Mouse (Mus musculus): ENCODE data around the gene Dnmt3b.
A peak's percentile ranks its signal among the peaks of the same experiment; 100 is the strongest.
"Not testable (repeated sequence)": the region's sequence is repeated elsewhere in the genome, so short reads cannot be mapped to it uniquely, and the experiment has no call there.

Dnmt3b gene

DNA sequence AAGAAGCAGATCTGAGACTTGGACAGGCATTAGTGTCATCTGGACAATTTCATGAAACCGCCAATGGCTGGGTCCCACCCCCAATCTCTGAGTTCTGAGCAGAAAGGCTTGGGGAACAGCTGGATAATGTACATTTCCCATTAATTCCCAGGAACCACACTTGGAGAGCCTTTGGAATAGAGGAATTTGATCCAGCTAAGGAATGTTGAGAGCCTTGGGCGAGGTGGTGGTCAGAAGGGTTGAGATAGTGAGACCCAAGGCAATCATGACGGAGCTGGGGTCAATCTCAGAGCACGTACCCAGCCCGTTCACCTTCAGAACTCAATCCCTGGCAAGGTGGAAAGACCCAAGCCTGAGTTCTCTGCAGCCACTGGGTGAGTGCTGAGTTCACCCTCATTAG, 16.0 kb upstream of the Dnmt3b start:
- DNase-seq (ENCODE audit: low spot score): no peak

DNA sequence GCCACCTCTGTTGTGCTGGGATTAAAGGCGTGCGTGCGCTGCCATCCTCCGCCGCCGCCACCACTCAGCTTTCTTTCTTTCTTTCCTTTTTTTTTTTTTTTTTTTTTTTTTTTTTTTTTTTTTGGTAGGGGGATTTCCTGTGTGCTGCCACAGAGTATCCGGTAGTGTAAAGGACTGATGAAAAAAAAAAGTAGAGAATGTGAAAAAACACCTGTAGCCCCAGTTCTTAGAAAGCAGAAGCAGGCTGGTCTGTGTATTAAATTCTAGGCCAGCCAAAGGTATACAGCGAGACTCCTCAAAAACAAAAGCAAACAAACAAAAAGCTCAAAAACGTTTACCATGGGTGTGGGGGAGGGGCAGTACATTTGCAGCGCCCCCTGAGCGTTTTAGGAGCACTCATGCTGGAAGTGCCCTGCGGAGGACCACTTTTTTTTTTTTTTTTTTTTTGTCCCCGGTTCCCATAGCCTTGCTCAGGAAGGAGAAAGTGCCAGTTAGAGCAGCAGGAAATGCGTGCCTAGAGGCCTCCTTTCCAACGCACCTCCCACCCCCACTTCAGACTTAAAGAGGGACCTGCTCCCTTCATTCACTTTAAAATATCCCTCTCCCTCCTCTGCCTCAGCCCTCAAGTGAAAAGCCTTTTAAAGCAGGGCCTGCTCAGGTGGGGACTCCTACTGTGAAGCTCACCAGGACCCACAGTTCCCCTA, 10.1 kb upstream of the Dnmt3b start:
- DNase-seq (ENCODE audit: low spot score): no peak

DNA sequence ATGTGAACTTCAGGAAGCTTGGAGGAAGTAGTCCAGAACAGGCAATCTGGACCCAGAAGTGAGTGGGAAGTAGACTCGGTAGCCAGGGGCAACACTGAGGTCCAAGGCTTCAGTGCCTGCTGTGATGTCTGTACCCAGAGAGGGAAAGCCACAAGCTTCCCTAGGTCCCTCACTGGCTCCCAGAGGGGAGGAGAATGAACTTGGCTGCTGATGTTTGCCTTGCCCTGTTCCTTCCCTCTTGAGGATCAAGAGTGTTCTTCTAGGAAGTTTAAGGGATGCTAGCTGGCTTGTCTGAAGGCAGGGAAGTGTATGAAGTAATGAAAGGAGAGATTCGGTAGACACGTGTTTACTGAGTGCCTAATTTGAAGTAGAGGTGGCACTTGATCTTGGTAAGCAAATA, 6.8 kb upstream of the Dnmt3b start:
- DNase-seq (ENCODE audit: low spot score): no peak

DNA sequence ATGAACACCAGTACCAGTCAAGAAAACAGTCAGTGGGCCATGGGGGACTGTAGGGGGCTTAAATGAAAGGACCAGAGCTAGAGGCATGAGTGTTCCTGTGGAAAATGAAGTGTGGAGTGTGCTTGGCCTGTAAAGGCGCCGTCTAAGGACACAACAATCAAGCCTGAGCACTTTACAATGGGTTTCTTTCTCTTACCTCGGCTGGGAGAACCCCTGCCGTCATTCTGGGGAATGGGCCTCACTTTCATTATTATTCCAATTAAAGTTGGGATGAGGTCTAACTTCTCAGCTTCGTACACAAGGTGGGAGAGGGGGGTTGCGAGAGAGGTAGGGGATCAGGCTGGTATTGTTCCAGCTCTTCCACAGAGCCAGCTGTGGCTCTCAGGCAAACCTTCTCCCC, 6.3 kb upstream of the Dnmt3b start:
- DNase-seq (ENCODE audit: low spot score): no peak

DNA sequence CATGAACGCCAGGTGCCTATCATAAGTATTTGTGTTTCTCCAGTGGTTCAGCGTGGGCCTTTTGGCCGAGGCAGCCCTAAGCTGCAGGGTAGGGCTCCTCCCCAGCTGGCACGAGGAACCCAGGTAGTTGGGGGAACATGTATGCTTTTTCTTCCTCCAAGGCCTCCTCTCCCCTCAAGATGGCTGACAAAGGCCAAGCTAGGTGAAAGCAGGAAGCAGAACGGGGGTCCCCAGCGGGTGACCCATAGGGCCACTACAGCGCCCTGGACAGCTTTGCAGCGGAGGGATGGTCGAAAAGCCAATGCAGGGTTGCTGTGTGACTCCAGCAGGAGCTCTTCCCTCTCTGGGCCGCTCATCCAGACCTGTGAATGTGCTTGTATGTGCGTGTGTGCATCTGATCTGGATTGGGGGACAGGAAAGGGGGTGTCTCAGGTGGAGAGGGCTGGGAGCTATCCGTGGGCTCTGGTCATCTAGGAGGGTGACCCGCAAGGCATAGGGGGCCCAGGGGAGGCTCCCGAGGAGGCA, 415 bp upstream of the Dnmt3b start:
- DNase-seq (ENCODE audit: low spot score): no peak

DNA sequence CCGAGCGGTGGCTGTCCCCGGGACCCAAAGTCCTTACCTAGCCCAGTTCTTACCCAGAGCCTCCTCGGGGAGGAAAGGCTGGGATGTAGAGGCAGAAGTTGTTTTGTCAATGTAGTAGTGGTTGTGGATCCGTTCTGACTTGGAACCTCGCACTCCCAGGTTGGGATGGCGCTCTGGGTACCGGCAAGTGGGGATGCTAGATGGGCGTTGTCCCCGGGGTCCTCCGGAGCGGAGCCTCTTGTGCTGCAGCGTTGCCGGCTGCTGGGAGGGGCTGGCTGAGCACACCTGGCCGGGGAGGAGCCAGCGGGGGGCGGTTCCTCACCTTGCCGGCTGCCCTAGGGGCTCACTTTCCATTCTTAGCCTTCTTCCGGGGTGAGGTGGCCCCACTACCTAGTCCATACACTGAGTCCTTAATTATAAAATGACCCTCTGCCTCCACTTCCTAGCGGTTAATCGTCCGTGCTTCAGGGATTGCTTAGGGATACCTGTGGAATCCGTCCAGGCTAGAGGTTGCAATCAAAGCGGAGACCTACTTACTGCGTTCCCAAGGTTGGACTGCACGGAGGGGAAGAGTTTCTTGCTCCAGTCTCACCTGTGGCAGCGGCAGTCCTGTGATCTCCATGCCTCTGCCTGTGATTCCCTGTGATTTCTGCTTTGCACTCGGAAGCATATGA, 901 bp downstream of the Dnmt3b start:
- no peak for DNase-seq (ENCODE audit: low spot score)

DNA sequence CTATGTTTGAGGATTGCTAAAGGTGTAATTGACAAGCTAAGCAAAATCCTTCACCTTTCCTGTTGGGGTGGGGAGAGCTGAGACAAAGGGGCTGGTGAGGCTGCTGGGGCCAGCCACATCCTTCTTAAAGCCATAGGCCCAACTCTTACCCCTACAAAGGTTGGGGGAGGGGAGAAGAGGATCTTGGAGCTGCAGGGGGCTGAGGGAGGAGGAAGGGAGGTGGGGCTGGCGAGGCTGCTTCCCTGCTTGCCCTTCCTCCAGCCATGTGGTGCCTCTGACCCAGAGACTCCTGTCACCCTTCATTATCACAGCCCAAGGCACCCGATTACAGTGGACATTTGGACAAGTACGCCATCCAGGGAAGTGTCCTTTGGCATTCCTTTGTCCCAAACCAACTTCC, 2.4 kb downstream of the Dnmt3b start:
- no peak for DNase-seq (ENCODE audit: low spot score)

DNA sequence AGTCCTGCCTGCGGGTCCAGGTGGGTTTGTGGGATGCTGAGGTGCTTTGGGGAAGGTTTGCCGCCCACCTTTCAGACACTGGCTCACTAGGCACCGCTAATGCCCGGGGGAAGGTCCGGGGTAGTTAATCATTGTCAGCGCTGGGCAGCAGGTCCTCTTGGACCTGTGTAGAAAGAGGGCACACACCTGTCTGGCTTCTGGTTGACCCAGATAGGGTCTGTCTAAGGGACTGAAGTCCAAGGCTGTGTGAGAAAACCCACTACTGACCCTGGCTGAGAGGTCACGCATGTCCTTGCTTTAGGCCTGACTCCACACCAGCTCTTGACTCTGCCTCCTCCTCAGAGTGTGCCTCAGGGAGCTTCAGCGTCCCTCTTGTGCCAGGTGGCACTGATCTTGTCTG, 8.4 kb downstream of the Dnmt3b start:
- not testable (repeated sequence) for DNase-seq (ENCODE audit: low spot score)

DNA sequence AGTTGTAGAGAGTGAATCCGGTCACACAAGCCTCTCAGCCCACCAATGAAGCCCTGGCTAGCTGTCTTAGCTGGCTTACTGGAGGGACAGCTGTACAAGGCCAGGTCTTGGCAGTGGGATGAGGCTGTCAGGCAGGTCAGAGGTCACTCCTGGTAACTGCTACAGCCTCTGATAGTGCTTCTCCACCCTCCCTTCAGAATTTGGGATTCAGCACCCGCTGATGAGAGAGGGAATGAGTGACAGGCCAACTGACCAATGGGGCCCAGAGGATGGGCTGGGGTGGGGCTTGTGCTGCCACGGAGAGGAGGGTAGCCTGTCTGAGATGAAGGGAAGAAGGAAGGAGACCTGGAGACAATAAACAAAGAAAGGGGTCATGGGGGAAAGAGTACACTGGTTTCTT, 11.4 kb downstream of the Dnmt3b start:
- no peak for DNase-seq (ENCODE audit: low spot score)

DNA sequence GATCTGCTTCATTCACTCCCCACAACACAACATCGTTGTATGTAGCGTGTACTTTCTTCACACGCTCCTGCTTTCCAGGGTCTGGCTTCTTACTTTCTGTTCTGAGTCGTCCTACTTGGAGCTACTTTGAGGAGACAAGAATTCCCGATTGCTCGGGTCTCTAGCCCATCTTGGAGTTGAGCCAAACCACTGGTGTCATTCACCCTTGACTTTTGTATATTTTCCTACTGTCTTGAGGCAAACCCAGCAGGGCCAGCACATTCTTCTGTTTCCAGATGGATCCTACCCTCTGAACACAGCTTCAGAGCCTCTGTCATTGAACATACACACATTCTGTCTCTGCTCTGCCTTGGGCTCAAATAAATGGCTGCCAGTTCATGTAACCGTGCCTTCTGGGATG, 16.2 kb downstream of the Dnmt3b start:
- no peak for DNase-seq (ENCODE audit: low spot score)

DNA sequence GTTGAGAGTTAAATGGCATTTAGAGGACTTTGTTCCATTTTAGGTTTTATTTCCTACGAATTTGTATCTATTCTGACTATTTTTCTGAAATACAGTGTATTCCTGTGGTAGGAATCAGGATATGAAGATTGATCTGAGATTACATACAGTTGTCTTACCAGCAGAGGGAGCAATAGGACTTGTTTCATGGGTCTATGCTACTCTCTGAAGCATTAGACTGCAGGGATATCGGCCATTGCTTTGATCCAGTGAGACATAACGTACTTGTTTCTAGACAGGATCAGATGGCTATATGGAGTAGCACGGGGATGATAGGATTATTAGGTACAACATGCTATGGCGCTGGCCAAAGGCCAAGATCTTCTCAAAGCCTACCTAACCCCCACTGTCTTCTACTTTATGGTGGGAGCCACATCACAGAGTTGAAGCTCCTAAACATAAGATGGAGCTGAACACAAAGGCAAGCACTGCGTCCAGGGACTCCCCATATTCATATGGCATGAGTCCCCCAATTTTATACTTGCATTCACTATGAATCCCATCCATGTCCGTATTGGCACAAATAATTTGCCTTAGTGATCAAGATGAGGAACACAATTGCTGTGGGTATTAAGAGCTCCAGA, 19.6 kb downstream of the Dnmt3b start:
- peak; percentile 72 for DNase-seq (ENCODE audit: low spot score)

DNA sequence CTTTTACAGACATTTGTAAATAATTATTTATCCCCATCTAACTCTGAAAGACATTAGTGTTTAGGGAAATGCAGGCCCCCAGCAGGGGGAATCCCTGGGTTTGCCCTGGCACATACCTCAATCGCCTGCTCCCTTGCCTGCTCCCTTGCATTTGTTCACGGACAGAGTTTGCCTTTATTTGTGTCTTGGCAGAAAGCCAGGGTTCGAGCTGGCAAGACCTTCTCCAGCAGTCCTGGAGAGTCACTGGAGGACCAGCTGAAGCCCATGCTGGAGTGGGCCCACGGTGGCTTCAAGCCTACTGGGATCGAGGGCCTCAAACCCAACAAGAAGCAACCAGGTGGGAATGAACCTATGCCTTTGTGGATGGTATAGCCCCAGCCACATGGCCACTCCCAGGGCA, 20.9 kb downstream of the Dnmt3b start:
- DNase-seq (ENCODE audit: low spot score): peak; percentile 15

DNA sequence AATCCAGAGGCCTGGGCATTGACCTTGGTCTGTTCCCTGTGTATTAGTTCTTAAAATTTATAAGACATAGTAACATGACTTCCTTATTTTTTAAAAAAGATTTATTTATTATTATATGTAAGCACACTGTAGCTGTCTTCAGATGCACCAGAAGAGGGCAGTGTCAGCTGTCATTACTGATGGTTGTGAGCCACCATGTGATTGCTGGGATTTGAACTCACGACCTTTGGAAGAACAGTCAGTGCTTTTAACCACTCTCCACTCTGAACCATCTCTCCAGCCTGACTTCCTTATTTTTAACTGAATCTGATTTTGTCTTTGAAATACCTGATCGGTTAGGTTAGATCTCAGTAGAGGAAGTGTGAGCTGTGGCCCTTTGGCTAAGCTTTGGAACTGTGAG, 23.4 kb downstream of the Dnmt3b start:
- no peak for DNase-seq (ENCODE audit: low spot score)

DNA sequence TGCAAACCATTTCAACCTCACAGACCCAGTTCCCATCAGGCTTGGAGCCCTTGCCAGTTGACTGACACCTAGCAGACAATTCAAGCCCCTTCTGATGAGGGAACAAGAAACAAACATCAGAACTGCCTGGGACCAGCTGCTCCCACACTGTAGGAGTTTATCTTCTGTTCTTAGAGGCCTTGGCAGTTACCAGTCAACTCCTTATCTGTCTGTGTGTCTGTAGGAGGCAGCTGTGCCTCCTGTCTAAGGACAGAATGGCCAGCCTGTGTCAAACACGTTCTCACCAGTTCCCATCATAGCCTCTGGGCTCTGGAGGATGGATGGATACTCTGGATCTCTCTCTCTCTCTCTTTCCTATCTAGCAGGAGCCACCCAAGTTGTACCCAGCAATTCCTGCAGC, 26.1 kb downstream of the Dnmt3b start:
- not testable (repeated sequence) for DNase-seq (ENCODE audit: low spot score)

DNA sequence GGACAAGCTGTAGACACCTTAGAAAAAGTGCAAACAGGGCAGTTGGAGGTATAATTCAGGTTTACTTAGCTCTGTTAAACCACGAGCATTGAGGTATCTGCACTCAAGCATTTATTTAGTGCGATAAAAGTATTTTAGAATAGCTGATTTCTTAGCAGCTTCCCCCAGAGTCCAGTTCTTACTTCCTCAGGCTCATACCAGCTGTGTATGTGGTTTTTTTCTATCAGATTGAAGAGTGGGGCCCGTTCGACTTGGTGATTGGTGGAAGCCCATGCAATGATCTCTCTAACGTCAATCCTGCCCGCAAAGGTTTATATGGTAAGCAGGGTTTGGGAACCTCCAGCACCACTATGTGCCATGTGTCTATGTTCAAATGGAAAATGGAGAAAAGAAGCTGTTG, 27.7 kb downstream of the Dnmt3b start:
- no peak for DNase-seq (ENCODE audit: low spot score)

DNA sequence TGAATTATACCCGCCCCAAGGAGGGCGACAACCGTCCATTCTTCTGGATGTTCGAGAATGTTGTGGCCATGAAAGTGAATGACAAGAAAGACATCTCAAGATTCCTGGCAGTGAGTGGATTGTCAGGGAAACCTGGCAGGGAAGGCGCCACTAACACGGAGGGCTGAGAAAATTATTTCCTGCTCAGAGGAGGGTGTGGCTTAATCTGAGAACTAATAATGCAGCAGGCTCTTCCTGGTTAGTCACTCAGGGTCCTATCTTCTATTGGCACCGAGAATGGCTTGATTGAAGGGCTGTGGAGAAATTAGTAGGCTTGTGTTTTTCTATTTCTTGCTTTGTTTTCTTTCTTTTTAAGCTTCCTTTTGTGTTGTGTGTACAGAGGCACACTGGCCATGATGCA, 28.3 kb downstream of the Dnmt3b start:
- DNase-seq (ENCODE audit: low spot score): no peak

DNA sequence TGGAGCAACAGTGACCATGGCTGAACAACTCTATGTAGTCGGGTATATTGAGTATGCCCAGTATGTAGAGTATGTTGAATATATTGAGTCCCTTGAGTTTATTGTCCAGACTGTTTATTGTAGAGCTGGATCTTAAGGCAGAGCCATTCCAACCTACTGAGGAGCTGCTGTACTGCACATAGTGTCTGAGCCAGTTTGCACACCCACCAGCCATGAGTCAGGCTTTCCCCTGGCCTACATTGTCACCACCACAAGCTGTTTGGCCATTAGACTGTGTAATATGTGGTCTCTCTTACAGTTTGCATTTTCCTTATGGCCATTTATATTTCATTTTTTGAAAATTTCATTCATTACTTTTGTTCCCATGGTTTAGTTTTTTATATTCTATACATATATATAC, 30.7 kb downstream of the Dnmt3b start:
- DNase-seq (ENCODE audit: low spot score): no peak

DNA sequence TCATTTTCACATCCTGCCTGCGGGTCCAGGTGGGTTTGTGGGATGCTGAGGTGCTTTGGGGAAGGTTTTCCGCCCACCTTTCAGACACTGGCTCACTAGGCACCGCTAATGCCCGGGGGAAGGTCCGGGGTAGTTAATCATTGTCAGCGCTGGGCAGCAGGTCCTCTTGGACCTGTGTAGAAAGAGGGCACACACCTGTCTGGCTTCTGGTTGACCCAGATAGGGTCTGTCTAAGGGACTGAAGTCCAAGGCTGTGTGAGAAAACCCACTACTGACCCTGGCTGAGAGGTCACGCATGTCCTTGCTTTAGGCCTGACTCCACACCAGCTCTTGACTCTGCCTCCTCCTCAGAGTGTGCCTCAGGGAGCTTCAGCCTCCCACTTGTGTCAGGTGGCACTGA, 44.2 kb downstream of the Dnmt3b start:
- not testable (repeated sequence) for DNase-seq (ENCODE audit: low spot score)

DNA sequence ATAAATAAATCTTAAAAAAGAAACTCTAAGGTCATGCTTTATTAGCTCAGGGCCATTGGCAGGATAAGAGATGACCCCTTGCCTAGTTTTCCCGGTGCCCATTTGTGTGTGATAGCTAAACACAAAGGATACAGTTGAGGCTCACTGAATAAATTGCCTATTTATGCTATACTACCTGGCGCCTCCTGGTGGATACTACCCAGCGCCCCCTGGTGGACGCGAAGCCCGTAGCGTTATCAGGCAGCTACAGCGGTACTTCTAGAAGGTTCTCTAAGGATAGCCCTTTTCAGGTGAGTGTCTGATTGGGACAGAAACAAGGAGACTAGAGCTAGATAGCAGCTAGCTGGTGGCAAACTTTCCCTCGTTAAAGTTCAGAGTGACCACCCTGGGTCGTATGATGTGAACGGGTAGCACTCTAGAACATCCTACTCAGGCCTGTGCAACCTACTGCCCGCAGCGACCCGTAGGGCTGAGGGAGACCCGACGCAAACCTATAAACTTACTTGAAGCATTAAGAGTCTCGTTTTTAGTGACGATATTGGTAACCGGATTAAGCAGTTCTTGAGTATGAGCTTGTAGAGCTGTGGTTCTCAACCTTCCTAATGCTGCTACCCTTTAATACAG, 45.3 kb downstream of the Dnmt3b start:
- DNase-seq (ENCODE audit: low spot score): no peak

DNA sequence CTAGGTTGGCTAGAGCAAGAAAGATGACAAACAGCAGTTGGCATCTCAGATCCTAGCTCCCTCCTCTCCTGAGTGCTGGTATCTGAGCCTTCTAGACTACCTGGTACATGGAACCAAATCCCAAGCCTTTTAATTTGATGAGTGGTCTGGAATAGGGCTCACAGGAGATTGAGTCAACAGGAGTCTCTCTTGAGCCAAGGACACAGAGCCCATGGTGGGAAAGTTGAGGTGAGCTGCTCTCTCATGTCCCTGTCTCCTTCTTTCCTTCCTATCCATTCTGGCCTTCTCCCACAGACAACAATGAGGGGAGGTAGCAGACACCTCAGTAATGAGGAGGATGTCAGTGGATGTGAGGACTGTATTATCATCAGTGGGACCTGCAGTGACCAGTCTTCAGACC, 47.1 kb downstream of the Dnmt3b start, which contains the start of gene Dnmt3c:
Dnmt3c (plus strand) TSS at position 301 of the 400 bp plus-strand sequence.
- no peak for DNase-seq (ENCODE audit: low spot score)

DNA sequence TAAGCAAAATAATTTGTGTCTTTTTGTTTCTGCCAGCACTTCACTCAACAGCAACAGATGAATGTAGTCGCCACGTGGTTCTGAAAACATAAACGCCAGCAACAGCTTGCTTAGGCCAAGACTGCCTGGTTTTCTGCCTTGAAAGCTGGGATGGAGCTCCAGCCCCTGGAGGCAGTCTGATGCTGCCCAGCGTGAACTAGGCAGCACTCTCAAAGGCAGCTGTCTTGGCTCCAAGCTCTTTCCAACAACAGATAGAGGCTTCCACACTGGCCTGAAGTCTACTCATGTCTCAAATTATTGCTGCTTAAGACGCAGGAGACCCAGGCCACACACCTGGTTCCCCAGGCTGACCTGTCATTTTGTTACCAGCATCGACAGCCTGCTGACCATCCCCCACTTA, 54.1 kb downstream of the Dnmt3b start:
- no peak for DNase-seq (ENCODE audit: low spot score)

DNA sequence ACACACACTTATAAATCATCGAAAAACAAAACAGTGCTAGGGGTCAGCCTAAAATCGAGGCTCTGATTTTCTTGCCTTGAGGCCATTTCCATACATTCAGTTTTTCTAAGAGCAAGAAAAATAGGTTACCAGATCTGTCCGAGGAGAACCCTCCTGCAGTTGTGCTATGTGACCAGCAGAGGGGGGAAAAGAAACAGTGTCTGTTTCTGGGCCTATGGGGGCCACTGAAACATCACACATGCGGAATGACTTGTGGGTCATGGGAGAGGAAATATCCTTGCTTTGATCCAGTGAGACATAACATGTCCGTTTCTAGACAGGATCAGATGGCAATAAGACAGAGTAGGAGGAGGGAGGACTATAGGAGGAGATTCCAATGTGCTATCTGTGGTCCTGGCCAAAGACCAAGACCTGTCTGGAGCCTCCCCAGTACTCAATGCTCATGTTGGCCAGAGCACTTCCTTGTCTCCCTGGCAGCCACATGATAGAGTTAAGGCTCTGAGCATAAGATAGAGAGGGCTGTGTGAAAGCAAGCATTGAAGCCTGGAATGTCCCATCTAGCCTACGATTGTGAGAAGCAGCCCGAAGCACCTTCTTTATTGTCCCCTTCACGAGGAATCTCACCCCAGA, 61.6 kb downstream of the Dnmt3b start:
- no peak for DNase-seq (ENCODE audit: low spot score)
